Mouse (Mus musculus): Measurements from ENCODE around the gene Ube2o. TPM values are rescaled to one million over a fixed set of nuclear protein-coding genes. Genes with fewer than 3 reads are reported as not detected.

Ube2o gene
- polyA plus RNA-seq (2012; rRNA removed; ENCODE audit: low replicate concordance), result 22.5 and 34.7 TPM in 2 replicates

GRCm38 (mm10) chr11:116581376-116581814 lies at the start of gene Ube2o:
Gene Ube2o, minus strand, starts transcription at chr11:116581447.

GRCm38 (mm10) chr11:116626299-116627071 lies 45.2 kb upstream of the Ube2o start, which contains the start of gene Rhbdf2:
Gene Rhbdf2, minus strand, starts transcription at chr11:116627019.

GRCm38 (mm10) chr11:116586310-116586709 lies 5.1 kb upstream of the Ube2o start, which contains the start of gene Aanat:
Gene Aanat, plus strand, starts transcription at chr11:116586432.

GRCm38 (mm10) chr11:116530187-116531147 lies 50.8 kb downstream of the Ube2o start, which contains the start of gene Sphk1:
Gene Sphk1, plus strand, starts transcription at chr11:116530925.

GRCm38 (mm10) chr11:116493795-116494252 lies 87.4 kb downstream of the Ube2o start, which contains the start of gene Prpsap1:
Gene Prpsap1, minus strand, starts transcription at chr11:116494202.

Other genes starting within 250 kb of the Ube2o start
- 0.04 and 2.2 TPM in 2 replicates for gene Foxj1, start 246.0 kb downstream of the Ube2o start, polyA plus RNA-seq (2012; rRNA removed; ENCODE audit: low replicate concordance)
- 2.8 and 8.2 TPM in 2 replicates for gene Rnf157, start 168.4 kb downstream of the Ube2o start, polyA plus RNA-seq (2012; rRNA removed; ENCODE audit: low replicate concordance)
- 83.9 and 86.6 TPM in 2 replicates for gene Ubald2, start 147.4 kb downstream of the Ube2o start, polyA plus RNA-seq (2012; rRNA removed; ENCODE audit: low replicate concordance)
- gene Qrich2, start 115.2 kb downstream of the Ube2o start, polyA plus RNA-seq (2012; rRNA removed; ENCODE audit: low replicate concordance), result 0.19 and 0.31 TPM in 2 replicates
- 77.4 and 154 TPM in 2 replicates for gene Prpsap1, start 87.2 kb downstream of the Ube2o start, polyA plus RNA-seq (2012; rRNA removed; ENCODE audit: low replicate concordance)
- gene Sphk1, start 50.5 kb downstream of the Ube2o start, polyA plus RNA-seq (2012; rRNA removed; ENCODE audit: low replicate concordance), result 10.2 and 24.7 TPM in 2 replicates
- gene Aanat, start 5.0 kb upstream of the Ube2o start, polyA plus RNA-seq (2012; rRNA removed; ENCODE audit: low replicate concordance), result 0.09 and 0.12 TPM in 2 replicates
- gene Rhbdf2, start 45.6 kb upstream of the Ube2o start, polyA plus RNA-seq (2012; rRNA removed; ENCODE audit: low replicate concordance), result 31.6 and 36.1 TPM in 2 replicates
- gene Prcd, start 72.1 kb upstream of the Ube2o start, polyA plus RNA-seq (2012; rRNA removed; ENCODE audit: low replicate concordance), result 2.3 and 2.4 TPM in 2 replicates
- gene Cygb, start 72.9 kb upstream of the Ube2o start, polyA plus RNA-seq (2012; rRNA removed; ENCODE audit: low replicate concordance), result 89.2 and 103 TPM in 2 replicates
- 0.06 and 0.22 TPM in 2 replicates for gene St6galnac1, start 194.1 kb upstream of the Ube2o start, polyA plus RNA-seq (2012; rRNA removed; ENCODE audit: low replicate concordance)
- 11.5 and 33.6 TPM in 2 replicates for gene Mxra7, start 246.6 kb upstream of the Ube2o start, polyA plus RNA-seq (2012; rRNA removed; ENCODE audit: low replicate concordance)

Measured in subcutaneous adipose tissue, adult 2 months (tissue).